Mouse (Mus musculus): Measurements from ENCODE around the gene Pitpnm3.

DNA sequence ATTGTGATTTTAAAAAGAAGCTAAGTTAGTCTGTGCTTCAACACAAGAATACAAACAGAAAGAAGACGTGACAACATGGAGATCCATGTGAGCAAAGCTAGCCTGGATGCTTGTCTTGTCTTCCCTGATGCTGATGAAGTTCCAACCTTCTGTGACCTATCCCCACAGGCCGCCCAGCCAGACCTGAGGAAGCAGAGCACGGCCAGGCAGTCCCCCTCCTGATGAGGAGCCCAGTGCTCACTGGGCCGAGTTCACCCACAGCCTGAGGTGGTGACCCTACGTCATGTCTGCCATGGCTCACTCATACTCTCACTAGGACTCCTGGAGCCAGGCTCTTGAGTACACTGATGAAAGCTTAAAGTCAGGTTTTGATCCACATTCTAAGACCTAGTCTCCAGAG, 37.9 kb upstream of the Pitpnm3 start:
- no peak for TF ChIP-seq EP300 (IDR thresholded peaks at IDR 0.05)
- no peak for TF ChIP-seq CTCF (IDR thresholded peaks at IDR 0.05)

Data from lung, postnatal 0 days (tissue).